Mouse (Mus musculus): ENCODE measurements around the gene Tll1.

- TF ChIP-seq CTCF (IDR thresholded peaks at IDR 0.05; ENCODE audit: control insufficient read depth, insufficient read depth, insufficient read length) = no peak
- TF ChIP-seq MAX (IDR thresholded peaks at IDR 0.05) = no peak
- TF ChIP-seq MYOD1 (IDR thresholded peaks at IDR 0.05; ENCODE audit: control insufficient read depth, insufficient read length, low read depth) = no peak
- no peak for TF ChIP-seq USF1 (IDR thresholded peaks at IDR 0.05; ENCODE audit: low read depth)
- no peak for TF ChIP-seq CEBPB (IDR thresholded peaks at IDR 0.05; ENCODE audit: low read depth)
- TF ChIP-seq FOSL1 (IDR thresholded peaks at IDR 0.05; ENCODE audit: insufficient read depth, low read length, poor library complexity, severe bottlenecking) = no peak
- no peak for TF ChIP-seq MYOG (IDR thresholded peaks at IDR 0.05; ENCODE audit: control insufficient read depth, extremely low read depth, insufficient read length)
These were observed 52.9 kb downstream of the Tll1 start for GRCm38 (mm10) chr8:64152899-64153891.

All from C2C12 (cell line).